Mouse (Mus musculus) urinary bladder, postnatal 14 days (tissue): ENCODE data around the gene Dlat.
A peak's percentile ranks its signal among the peaks of the same experiment; 100 is the strongest.

ENCODE experiments used
- DNase-seq: peaks from one replicate; pipeline ENCODE4 v3.0.0; 2021; ENCODE audit warnings: low spot score

Gene Dlat

DNA sequence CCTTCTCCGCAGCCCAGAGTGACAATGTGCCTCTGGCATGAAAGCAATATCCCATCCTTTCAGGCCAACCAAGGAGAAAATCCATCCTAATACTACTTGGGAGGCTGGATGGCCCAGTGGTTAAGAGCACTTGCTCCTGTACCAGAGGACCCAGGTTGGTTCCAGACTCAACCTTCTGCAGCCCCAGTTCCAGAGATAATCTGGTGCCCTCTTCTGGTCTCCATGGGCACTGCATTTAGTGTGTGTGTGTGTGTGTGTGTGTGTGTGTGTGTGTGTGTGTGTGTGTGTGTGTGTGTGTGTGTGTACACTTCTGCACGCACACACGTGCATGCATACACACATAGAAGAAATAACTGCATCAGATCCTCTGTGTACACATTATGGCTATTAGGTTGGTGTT, 66.0 kb downstream of the Dlat start:
- DNase-seq = peak; percentile 20

DNA sequence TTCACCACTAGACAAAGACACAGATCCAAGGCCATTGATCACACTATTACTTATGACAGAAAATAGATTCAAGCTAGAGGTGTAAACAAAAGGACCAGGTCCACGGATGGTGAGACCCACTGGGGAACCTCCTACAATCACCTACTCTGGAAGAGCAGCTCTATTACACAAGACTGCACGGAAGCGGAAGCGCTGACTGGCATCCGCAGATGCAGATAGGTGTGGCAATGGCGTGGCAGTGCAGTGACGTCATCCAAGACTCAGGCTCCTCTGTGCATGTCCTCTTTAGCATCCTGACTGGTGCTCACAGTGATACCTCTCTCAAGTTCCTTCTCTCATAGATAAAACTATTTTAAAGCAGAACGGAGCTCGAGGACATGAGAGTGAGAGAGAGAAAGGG, 66.6 kb downstream of the Dlat start:
- DNase-seq = no peak

- no peak for DNase-seq
Measured at GRCm38 (mm10) chr9:50590856-50591518, 68.6 kb downstream of the Dlat start.

- DNase-seq = no peak
Measured at GRCm38 (mm10) chr9:50586955-50587354, 72.6 kb downstream of the Dlat start.

- no peak for DNase-seq
Measured at GRCm38 (mm10) chr9:50585145-50585818, 74.3 kb downstream of the Dlat start.
